Mouse (Mus musculus) hindbrain, embryonic 12.5 days (tissue): ENCODE results near the gene Gm5148. TPM values are rescaled to one million over a fixed set of nuclear protein-coding genes. Genes with fewer than 3 reads are reported as not detected.

Experiments used
- ATAC-seq: fragments of 200-750 bp; cut with Nextera tagmentation; 2 replicates; pipeline ENCODE4 v1.8.0; 2017; ENCODE audit warnings: moderate TSS enrichment; ENCODE audit not compliant: low FRiP score
- H3K27ac ChIP-seq: fragments of 300-500 bp; sonication (generic); 2 replicates; pipeline ENCODE4 v1.5.1; 2016; ENCODE audit warnings: mild to moderate bottlenecking
- H3K27me3 ChIP-seq: fragments of 300-500 bp; sonication (generic); 2 replicates; pipeline ENCODE4 v1.6.1; 2016; ENCODE audit warnings: mild to moderate bottlenecking
- H3K36me3 ChIP-seq: fragments of 300-500 bp; sonication (generic); 2 replicates; pipeline ENCODE4 v1.6.1; 2016; ENCODE audit warnings: mild to moderate bottlenecking
- H3K4me1 ChIP-seq: fragments of 300-500 bp; sonication (generic); 2 replicates; pipeline ENCODE4 v1.6.1; 2016
- H3K4me2 ChIP-seq: fragments of 300-500 bp; sonication (generic); replicated peaks from 2 replicates; pipeline ENCODE4 v1.6.1; 2016; ENCODE audit warnings: mild to moderate bottlenecking
- H3K4me3 ChIP-seq: fragments of 300-500 bp; sonication (generic); 2 replicates; pipeline ENCODE4 v1.5.1; 2016; ENCODE audit warnings: mild to moderate bottlenecking
- H3K9ac ChIP-seq: fragments of 300-500 bp; sonication (generic); 2 replicates; pipeline ENCODE4 v1.6.1; 2016; ENCODE audit warnings: mild to moderate bottlenecking, moderate library complexity
- H3K9me3 ChIP-seq: fragments of 300-500 bp; sonication (generic); replicated peaks from 2 replicates; pipeline ENCODE4 v1.6.1; 2016; ENCODE audit warnings: mild to moderate bottlenecking
- WGBS: fragments of 180-500 bp; shearing (Covaris S2); methylation state at CpG from one replicate; pipeline ENCODE4 v1.1.7; 2016; 5-methylcytosine and 5-hydroxymethylcytosine counted together
- polyA plus RNA-seq: library from polyadenylated mRNA; unstranded; fragments of >200 nt; fragmentation: Nextera tagmentation; extraction: Ambion mirVana; gene quantifications from 2 replicates; pipeline ENCODE4 v1.2.1, GENCODE M21; 2016

Gene Gm5148
- polyA plus RNA-seq, 1 experiment from 2014 or later: 3.9 TPM

DNA sequence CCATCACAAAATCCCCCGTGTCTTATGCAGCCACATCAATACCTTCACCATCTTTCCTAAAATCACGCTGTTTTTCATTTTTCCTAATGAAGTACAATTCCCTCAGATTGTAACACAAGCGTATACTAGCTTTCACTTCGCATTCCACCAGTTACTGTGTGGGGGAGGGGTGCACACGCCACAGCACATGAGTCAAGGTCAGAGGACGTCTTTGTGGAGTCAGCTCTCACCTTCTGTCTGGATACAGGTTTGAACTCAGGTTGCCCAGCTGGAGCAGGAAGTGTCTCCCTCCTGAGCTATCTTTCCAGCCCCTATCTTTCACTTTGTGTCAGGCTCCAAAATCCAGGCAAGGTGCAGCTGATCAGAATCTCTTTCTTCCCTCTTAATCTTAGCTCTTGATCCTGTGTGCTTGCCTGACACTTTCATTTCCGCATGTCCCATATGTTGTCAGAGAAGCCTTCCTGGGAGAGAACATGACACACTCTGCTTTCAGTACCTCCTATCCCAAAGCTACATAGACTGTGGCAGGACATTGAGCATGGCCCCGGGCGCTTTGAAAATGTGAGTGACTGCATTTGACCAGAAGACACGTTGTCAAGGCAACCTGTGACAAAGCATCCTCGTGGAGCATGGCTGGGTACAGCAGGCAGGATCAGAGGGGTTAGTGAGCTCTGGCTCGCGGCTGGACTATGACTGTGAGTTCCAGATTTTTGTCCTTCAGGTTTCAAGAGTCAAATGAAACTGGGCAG is 50.6 kb downstream of the Gm5148 start:
- 41% methylated on average over 13 of the region's 13 CpGs for WGBS
- H3K4me2 ChIP-seq: no peak overlapping the region
- H3K27me3 ChIP-seq: peaks cover 35% of the 10 kb centered on the region
- no peak overlapping the region for H3K27ac ChIP-seq
- H3K9me3 ChIP-seq: peaks cover 9% of the 10 kb centered on the region; the same call in 1 of the 2 replicates
- ATAC-seq: peak; percentile 80
- H3K36me3 ChIP-seq: no peaks in the 10 kb centered on the region
- H3K9ac ChIP-seq: no peak overlapping the region
- no peak overlapping the region for H3K4me3 ChIP-seq
- H3K4me1 ChIP-seq: peaks cover 21% of the 10 kb centered on the region

DNA sequence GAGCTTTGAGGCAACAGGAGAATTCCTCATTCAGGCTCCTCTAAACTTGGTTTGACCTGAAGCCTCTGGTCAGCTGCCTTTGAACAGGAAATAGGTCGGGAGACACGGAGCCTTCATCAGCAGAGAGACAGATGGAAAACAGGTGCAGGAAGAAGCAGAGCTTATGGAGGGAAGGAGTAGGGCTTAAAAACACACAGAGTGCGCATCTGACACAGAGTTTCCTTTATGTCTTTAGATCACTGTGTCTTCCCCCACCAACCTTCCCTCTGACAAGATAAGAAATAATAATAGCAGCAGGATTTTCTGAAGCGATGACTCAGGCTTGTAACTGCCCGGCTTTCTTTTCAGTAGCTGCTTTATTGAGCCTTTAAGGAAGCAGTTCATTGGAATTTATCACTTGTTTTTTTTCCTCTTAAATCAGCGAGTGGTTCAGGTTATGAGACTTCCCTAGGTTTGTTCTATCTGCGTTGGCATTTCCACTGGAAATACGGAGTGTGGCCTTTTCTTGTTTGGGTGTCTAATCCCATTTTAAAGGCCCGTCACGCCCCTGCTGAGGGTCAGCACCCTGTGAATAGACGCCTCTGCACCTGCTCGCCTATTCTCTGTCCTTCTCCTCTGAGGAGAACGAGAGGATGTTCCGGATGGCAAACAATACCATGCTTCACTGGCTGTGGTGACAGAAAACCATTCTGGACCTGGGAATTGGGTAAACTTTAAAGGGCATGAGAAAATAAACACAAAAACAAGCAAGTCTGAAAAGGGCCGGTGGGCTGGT is 51.8 kb downstream of the Gm5148 start:
- H3K27me3 ChIP-seq: peaks cover 38% of the 10 kb centered on the region
- ATAC-seq: 0 out of 2 replicates have a peak, but pooled peaks have one; percentile 44
- peak overlapping the region; percentile 6; the same call in 1 of the 2 replicates for H3K4me2 ChIP-seq

DNA sequence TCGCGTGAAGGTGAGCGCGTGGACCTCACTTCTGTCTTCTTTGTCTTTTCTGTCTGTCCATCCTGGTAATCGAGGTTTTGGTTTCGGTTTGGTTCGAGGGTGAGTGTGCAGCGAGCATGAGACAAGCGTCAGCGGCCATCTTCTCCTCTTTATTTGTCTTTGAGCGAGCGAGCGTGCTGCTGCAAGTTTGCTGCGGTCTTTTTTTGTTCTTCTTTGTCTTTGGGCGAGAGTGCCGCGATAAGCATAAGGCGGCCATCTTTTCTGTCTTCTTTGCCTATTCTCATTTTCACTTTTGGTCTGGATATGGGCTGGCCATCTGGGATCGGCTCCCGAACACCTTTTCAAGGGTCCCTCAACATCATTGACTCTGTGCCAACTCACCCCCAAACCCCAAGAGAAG is 55.2 kb downstream of the Gm5148 start:
- Histone ChIP-seq H3K4me3 (no peak overlapping the region), H3K4me1 (peaks cover 32% of the 10 kb centered on the region), H3K9ac (no peak overlapping the region), H3K36me3 (no peaks in the 10 kb centered on the region), H3K27ac (no peak overlapping the region), H3K4me2 (no peak overlapping the region), H3K9me3 (peaks cover 14% of the 10 kb centered on the region; the same call in 1 of the 2 replicates), H3K27me3 (peaks cover 20% of the 10 kb centered on the region)
- 95% methylated on average over 20 of the region's 20 CpGs for WGBS
- no peak for ATAC-seq

More for the DNA sequence above, 51.8 kb downstream of the Gm5148 start:
- Histone ChIP-seq H3K36me3 (no peaks in the 10 kb centered on the region), H3K27ac (no peak overlapping the region), H3K4me1 (peaks cover 21% of the 10 kb centered on the region), H3K4me3 (no peak overlapping the region), H3K9me3 (peaks cover 14% of the 10 kb centered on the region; the same call in 1 of the 2 replicates), H3K9ac (no peak overlapping the region)
- WGBS: 9% methylated on average over 15 of the region's 15 CpGs

DNA sequence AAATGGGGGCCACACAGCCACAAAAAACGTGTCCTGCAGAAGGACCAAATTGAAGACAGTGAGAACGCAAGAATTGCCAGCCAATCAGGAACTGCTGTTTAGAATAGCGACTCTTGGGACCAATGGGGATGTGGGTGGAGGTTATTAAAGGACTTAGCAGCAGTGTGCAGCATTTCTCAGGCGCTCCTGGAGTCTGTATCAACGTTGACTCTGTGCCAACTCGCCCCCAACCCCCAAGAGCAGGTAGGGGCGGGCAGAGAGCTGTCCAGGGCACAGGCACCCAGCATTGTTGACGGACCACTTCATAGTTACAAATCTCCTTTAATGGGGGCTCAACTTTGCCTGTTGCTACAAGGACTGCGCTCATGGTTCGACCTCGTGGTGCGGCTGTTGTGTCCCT is 55.6 kb downstream of the Gm5148 start:
- Histone ChIP-seq H3K4me3 (no peak overlapping the region), H3K4me2 (no peak overlapping the region), H3K27me3 (peaks cover 19% of the 10 kb centered on the region), H3K27ac (no peak overlapping the region), H3K9ac (no peak overlapping the region), H3K36me3 (no peaks in the 10 kb centered on the region), H3K4me1 (peaks cover 28% of the 10 kb centered on the region), H3K9me3 (peaks cover 14% of the 10 kb centered on the region; the same call in 1 of the 2 replicates)
- no peak for ATAC-seq
- 88% methylated on average over 12 of the region's 12 CpGs for WGBS

DNA sequence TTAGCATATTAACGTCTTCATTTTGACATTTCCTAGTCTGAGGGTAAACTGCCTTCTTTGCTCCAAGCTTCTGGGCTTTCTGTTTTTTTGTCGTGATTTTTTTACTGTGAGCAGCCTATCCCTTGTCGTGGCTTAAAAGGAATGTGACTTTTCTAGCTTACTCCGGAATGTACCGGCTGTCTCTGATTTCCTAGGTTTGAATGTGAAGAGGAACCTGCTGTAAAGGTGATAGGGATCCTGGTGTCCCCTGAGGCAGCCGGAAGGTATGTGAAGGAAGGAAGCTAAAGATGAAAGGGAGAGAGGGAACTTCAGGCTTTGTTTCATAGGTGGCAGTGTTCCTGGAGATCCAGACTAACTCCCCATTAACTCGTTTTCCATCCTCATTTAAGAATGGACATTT is 56.6 kb downstream of the Gm5148 start:
- peaks cover 14% of the 10 kb centered on the region; the same call in 1 of the 2 replicates for H3K9me3 ChIP-seq
- H3K27me3 ChIP-seq: peaks cover 19% of the 10 kb centered on the region
- H3K4me3 ChIP-seq: no peak overlapping the region
- 33% methylated on average over 7 of the region's 7 CpGs for WGBS
- H3K36me3 ChIP-seq: no peaks in the 10 kb centered on the region
- no peak overlapping the region for H3K4me2 ChIP-seq
- ATAC-seq: no peak
- H3K4me1 ChIP-seq: peaks cover 19% of the 10 kb centered on the region
- no peak overlapping the region for H3K9ac ChIP-seq
- H3K27ac ChIP-seq: no peak overlapping the region

DNA sequence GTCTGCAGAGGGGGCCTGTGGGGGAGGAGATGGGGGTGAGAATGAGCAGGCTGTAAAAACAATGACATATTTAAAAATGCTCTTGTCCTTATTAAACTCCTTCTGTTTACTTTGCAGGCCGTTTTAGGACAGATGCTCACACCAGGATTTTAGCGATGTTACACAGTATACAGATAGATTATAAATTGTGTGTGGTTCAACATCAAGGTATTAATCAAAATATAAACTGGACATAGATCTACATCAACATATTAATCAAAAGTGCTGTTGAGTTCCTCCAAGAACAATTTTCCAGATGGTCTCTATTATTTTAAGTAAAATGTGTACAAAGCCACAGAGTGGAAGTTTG is 57.2 kb downstream of the Gm5148 start:
- Histone ChIP-seq H3K9ac (no peak overlapping the region), H3K9me3 (peaks cover 14% of the 10 kb centered on the region; the same call in 1 of the 2 replicates), H3K4me3 (no peak overlapping the region), H3K4me1 (peaks cover 13% of the 10 kb centered on the region), H3K4me2 (no peak overlapping the region), H3K27me3 (peaks cover 19% of the 10 kb centered on the region), H3K27ac (no peak overlapping the region), H3K36me3 (no peaks in the 10 kb centered on the region)
- WGBS: 13% methylated on average over 2 of the region's 2 CpGs
- ATAC-seq: no peak

DNA sequence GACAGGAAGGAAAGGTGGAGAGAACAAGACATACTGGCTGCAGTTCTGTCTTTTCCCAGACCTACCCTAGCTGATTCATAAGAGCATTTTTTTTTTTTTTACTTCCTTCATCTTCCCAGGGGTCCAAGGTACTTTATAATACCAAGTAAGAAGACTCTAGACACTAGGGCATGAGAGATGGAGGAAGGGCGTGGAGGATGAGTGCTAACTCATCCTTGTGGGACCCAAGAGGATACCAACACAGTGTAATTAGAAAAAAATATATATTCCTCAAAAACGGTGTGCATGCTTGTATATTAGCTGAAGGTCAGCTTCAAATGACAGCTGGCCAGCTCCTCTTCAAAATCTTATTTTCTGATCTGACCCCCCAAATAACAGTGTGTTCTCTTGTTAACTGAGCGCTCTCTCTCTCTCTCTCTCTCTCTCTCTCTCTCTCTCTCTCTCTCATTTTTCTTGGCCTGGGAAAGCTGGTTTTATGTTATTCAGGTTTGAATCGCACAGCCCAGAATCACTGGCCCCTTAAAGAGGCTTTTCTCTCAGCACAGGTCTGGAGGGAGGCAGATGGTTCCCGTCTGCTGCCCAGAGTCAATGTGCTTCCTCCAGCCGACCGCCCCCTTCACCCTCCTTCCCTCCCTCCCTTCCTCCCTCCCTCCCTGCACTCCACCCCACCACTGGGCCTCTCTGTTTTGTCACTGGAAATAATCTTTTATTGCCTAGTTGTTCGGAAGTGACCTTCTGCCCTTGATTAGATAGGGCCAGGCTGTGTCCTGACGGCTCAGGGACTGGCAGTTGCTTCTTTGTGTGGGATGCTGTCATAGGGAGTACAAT is 57.8 kb downstream of the Gm5148 start:
- peaks cover 14% of the 10 kb centered on the region; the same call in 1 of the 2 replicates for H3K9me3 ChIP-seq
- no peaks in the 10 kb centered on the region for H3K36me3 ChIP-seq
- peak overlapping the region; percentile 58; the same call in 1 of the 2 replicates for H3K27ac ChIP-seq
- peak; percentile 96 for ATAC-seq
- H3K27me3 ChIP-seq: peaks cover 23% of the 10 kb centered on the region
- H3K4me2 ChIP-seq: no peak overlapping the region
- 0 out of 2 replicates have a peak overlapping the region, but pooled peaks have one; percentile 35 for H3K9ac ChIP-seq
- 12% methylated on average over 9 of the region's 9 CpGs for WGBS
- H3K4me1 ChIP-seq: peaks cover 12% of the 10 kb centered on the region
- H3K4me3 ChIP-seq: no peak overlapping the region

Other genes starting within 250 kb of the Gm5148 start
- 6.9 and 7.1 TPM in 2 replicates for gene Spry1, start 84.5 kb downstream of the Gm5148 start, polyA plus RNA-seq